Mouse (Mus musculus) layer of hippocampus, adult 9-11 months (tissue): Measurements from ENCODE around the gene Mfsd4b3.
"Not testable (repeated sequence)": the region's sequence is repeated elsewhere in the genome, so short reads cannot be mapped to it uniquely, and the experiment has no call there.

Experiments
- DNase-seq: peaks from one replicate; pipeline ENCODE4 v3.0.0; 2022

Gene Mfsd4b3

DNA sequence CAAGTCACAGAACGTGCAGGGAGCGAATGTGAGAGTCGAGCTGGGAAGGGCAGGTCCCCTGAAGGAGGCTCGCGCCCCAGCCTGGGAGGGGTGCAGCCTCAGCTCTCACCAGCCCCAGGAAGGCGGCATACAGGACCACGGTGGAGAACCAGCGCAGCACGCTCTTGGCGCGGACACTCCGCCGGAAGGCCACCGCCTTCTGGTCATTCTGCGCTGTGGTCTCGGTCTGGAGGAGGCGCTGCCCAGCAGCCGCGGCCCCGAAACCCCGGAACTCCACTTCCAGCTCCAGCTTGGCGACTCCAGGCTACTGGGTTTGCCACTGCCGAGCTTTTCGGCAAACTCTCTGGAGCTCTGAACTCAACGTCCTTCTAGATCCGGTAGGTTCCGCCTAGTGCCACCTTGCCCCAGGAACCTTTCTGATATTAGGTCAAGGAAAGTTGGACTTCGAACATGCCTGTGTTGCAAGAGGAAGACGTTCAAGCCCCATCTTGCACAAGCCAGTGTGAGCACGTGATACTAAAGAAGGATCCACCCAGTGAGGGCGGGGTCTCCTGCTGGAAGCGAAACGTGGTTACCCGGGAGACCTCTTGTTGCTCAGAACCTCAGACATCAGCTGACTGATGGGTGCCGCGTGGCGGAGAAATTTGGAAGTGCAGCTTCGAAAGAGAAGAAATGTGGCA is at the start of gene Mfsd4b3:
TSS of gene Mfsd4b3 (minus strand) at position 393 of the 680 bp plus-strand sequence.
- DNase-seq: peak; percentile 96

DNA sequence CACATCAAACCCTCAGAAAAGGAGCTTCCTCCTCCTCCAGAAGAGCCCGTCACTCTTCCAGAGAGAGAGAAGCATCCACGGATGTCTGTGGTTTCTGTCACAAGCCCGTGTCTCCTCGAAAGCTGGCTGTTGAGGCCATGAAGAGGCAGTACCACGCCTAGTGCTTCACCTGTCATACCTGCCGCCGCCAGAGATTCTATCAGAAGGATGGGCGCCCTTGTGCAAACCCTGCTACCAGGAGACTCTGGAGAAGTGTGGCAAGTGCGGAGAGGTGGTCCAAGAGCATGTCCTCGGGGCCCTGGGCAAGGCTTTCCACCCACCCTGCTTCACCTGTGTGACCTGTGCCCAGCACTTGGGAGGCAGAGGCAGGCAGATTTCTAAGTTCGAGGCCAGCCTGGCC is 49.6 kb upstream of the Mfsd4b3 start:
- no peak for DNase-seq

GRCm38 (mm10) chr10:40008847-40009246 is 48.9 kb upstream of the Mfsd4b3 start:
- not testable (repeated sequence) for DNase-seq

DNA sequence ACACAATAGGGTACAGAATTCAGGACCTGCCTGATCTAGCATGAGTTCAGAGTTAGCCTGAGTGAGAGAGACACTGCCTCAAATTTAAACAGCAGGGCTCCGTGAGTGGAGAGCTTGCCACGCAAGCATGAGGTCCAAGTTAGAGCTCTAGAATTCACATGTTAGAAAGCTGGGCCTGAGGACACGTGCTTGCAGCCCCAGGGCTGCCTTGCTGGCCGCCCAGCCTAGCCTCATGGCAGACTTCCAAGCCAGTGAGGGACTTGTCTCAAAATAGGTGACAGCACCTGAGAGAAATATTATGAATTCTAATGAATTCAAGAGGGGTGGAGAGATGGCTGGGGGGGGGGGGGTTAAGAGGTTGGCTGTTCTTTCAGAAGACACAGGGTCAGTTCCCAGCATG is 48.0 kb upstream of the Mfsd4b3 start:
- no peak for DNase-seq

DNA sequence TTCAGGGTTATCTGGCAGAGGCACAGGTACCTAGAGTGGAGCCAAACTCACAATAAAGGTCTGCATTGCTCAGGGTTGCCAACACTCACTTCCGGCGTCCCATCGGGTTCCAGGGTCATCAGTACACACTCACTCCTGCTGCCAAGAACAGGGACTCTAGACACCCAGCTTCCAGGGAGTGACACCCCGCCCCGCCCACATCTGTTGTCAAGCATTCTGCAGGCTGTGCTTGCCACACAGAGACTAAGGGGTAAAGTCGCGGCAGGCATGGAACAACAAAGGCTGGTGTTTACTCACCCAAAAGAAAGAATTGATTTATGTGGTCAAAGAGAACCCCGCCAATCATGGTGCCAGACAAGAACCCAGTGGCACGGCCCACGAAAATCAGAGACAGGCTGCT is 47.0 kb upstream of the Mfsd4b3 start:
- DNase-seq: peak; percentile 45

- no peak for DNase-seq
These were observed 40.8 kb upstream of the Mfsd4b3 start for GRCm38 (mm10) chr10:40000746-40001145.

- DNase-seq: no peak
These were observed 31.2 kb upstream of the Mfsd4b3 start for GRCm38 (mm10) chr10:39991155-39991554.

DNA sequence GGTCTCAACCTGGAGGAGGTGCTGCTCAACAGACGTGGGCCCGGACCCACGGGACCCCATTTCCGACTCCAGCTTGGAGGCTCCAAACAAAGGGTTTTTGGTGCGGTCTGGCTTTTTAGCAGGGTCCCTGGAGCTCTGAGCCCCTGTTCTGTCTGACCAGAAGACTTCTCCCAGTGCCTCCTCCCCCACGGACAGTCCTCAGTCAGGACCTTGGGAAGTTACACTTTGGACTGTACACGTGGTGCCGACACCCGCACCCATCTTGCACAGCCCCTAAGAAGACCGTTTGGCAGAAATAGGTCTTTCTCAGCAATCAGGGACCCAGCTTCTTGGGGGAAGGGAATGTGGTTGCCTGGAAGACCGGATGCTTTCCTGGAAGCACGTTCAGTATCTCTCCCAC is 26.5 kb upstream of the Mfsd4b3 start, which contains the start of gene Mfsd4b5:
TSS of gene Mfsd4b5 (minus strand) at position 181 of the 400 bp plus-strand sequence.
- no peak for DNase-seq

- DNase-seq: no peak
These were observed 22.7 kb upstream of the Mfsd4b3 start for GRCm38 (mm10) chr10:39982604-39983003.

GRCm38 (mm10) chr10:39978231-39978630 is 18.3 kb upstream of the Mfsd4b3 start:
- no peak for DNase-seq

DNA sequence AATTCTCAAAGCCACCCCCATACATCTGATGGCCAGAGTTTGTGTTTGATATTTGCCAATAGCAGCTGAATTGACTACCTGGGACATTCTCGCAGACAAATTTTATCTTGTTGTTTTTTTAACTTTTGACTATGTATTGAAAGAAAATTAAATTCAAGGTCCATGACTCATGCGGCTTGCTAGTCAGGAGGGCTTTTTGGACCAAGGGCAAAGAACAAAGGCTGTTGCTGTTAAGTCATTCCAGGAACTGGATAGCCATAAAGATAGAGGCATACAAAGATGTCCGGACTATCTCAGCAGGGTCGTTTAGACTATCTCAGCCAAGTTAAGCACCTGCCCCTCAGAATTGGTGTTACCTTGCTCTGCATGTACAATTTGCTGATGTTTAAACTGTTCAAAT is 17.4 kb upstream of the Mfsd4b3 start:
- DNase-seq: no peak

GRCm38 (mm10) chr10:39975771-39976170 is 15.8 kb upstream of the Mfsd4b3 start:
- DNase-seq: no peak

GRCm38 (mm10) chr10:39974982-39975381 is 15.0 kb upstream of the Mfsd4b3 start:
- no peak for DNase-seq

- no peak for DNase-seq
These were observed 7.6 kb upstream of the Mfsd4b3 start for GRCm38 (mm10) chr10:39967512-39967911.

- no peak for DNase-seq
These were observed 2.0 kb upstream of the Mfsd4b3 start for GRCm38 (mm10) chr10:39961906-39962305.

GRCm38 (mm10) chr10:39960441-39960822 is 479 bp upstream of the Mfsd4b3 start:
- DNase-seq: no peak

DNA sequence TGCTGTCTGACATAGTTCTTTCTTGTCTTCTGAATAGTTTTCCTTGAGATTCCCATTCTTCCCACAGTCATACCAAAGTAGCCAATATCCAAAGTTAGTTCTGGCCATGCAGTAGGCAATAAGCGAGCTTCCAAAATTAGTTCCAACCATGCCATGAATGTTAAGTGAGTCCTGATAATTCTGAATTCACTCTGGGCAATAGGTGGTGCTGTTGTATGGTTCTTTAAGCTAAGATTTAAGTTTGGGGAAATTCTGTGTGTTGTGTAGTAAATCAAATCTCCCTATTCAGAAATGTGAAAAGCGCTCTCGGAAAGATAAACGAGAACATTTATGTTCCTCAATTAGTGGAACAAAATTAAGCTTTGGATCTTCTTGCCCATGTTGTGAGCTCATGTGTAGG is 1.7 kb downstream of the Mfsd4b3 start:
- DNase-seq: no peak

- DNase-seq: no peak
These were observed 3.5 kb downstream of the Mfsd4b3 start for GRCm38 (mm10) chr10:39956340-39956878.

DNA sequence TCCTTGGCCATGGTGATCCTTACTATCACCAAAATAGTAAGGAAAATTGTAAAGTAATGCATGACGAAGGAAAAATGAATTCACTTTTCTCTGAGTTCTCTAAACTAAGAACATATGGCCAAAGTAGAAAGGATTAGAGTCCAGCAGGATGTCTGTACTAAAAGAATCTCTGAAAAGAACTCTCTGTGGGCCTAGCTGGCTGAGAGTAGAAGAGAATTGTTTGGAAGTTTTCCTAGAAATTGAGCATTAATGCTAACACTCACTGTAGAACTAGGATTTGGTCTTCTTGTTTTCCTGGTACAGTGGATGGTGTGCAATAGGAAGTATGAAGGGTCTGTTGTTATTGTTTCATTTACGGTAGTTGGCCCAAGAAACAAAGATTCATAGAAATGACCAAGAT is 4.8 kb downstream of the Mfsd4b3 start:
- no peak for DNase-seq

GRCm38 (mm10) chr10:39949377-39949954 is 10.5 kb downstream of the Mfsd4b3 start:
- no peak for DNase-seq

GRCm38 (mm10) chr10:39947195-39947594 is 12.8 kb downstream of the Mfsd4b3 start:
- DNase-seq: not testable (repeated sequence)

DNA sequence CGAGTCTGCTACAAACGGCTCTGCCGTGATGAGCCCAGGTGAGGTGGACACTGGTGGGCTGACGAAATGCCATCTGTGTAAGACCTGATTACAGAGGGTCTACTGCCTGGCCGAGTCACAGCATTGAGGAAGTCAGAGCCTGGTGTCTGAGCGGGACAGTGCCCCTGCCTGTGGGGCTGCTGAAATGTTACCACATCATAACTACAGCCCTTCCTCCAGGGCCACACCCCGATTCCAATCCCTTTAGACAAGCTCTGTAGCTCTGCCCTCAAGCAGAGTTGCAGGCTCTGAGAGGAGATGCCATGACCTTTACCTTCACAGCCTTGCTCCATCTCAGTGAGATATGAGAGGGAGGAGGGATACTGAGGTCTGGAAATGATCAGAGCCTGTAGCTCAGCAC is 23.4 kb downstream of the Mfsd4b3 start:
- no peak for DNase-seq

DNA sequence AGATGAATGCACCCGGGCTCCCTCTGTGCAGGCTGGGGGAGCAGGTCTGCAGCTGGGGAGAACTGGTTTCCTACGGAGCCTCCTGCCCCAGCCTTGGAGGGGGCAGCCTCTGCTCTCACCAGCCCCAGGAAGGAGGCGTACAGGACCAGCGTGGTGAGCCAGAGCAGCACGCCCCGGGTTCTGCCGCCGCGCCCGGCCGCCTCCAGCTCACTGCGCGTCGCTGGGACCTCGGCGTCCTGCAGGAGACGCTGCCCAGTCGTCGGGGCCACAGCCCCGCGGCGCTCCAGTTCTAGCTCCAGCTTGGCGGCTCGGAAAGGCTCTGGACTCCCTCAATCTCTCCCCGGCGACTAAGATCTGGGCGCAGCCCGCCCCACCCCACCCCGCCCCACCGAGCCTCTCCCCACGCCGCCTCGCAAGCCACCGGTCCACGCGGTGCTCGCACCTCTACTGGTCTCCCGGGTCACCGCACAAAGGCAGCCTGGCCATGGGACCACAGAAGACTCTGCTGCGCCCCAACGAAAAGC is 33.3 kb downstream of the Mfsd4b3 start, which contains the start of gene Mfsd4b2:
TSS of gene Mfsd4b2 (minus strand) at position 308 of the 524 bp plus-strand sequence.
- no peak for DNase-seq

DNA sequence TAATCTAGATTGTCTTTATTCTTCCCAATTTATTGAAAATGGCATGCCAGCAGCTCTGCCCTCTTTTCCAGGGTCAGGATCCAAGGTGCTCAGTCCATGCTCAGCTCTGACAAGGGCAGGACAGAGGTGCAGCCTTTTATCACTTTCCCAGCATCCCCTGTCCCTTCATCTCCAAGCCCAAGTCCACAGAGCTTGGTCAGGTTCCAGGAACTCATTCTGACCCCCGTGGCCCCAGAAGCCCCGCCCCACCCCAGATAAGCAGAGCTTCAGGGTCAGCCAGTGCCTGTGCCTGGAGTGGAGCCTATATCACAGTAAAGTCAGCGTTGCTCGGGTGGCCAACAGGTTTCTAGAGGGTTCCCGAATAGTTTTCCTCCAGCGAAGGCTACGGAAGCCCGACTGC is 35.4 kb downstream of the Mfsd4b3 start:
- DNase-seq: not testable (repeated sequence)
